Mouse (Mus musculus): Measurements from ENCODE around the gene Oip5. TPM values are rescaled to one million over a fixed set of nuclear protein-coding genes. Genes with fewer than 3 reads are reported as not detected.
A peak's percentile ranks its signal among the peaks of the same experiment; 100 is the strongest.
"Not testable (repeated sequence)": the region's sequence is repeated elsewhere in the genome, so short reads cannot be mapped to it uniquely, and the experiment has no call there.

Oip5 gene
- 4.0 and 6.4 TPM in 2 replicates for total RNA-seq (2021)
- long read RNA-seq, experiment 1, transcript Oip5-202 (6 exons, 1,082 nt) = major isoform, 9 of 9 reads
- long read RNA-seq, experiment 1, partial matches to known transcripts = 0 of 9 reads
- long read RNA-seq, experiment 1, other reads (novel, unspliced or antisense) = 0 of 9 reads
- long read RNA-seq, experiment 2, partial matches to known transcripts = 0 of 5 reads
- long read RNA-seq, experiment 2, other reads (novel, unspliced or antisense) = 1 of 5 reads

DNA sequence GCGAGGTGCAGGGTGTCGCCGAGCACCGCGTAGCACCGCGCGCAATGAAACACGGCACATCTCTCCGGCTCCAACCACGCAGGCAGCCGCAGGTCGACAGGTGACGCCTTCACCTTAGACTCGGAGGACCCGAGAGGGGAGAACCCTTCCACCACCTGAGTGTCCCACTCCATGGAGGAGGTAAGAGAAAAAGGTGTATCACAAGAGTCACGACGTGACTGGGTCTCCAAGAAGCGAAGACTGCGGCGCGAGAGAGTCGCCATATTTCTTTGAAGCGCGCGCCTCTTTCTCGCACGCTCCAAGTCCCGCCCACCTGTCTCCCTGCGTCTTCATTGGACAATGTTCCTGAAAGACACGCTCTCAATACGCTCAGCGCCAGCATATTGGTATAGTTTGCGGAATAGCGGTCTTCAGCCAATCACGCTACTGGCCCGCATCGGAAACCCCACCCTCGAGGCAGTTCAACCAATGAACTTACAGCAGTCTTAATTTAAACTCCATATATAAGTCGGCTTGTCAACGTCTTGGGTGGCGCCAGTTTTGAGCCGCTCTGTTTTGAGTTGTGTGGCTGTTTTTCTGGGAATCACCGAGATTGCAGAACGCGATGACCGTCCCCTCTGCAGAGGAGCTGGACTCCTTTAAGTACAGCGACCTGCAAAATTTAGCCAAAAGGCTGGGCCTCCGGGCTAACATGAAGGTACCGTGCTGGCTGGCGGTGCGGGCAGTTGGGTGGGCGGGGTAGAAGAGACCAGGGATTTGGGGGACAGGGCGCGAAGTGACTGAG is at the start of gene Oip5, which contains the start of gene Nusap1:
TSS of gene Oip5 (minus strand) at position 271 of the 784 bp plus-strand sequence.
TSS of gene Nusap1 (plus strand) at position 100 of the 784 bp plus-strand sequence.
- peak; percentile 96 for DNase-seq

DNA sequence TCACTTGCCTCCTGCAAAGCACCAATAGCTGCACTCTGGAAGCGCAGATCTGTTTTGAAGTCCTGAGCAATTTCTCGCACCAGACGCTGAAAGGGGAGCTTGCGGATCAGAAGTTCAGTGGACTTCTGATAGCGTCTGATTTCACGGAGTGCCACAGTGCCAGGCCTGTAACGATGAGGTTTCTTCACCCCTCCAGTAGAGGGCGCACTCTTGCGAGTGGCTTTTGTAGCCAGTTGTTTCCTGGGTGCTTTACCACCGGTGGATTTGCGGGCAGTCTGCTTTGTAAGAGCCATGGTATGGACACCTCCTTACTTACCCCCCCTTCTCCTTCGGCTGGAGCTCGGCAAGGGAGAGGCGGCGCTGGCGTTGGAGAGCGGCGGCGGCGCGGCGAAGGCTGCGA is 47.5 kb upstream of the Oip5 start:
- not testable (repeated sequence) for DNase-seq

DNA sequence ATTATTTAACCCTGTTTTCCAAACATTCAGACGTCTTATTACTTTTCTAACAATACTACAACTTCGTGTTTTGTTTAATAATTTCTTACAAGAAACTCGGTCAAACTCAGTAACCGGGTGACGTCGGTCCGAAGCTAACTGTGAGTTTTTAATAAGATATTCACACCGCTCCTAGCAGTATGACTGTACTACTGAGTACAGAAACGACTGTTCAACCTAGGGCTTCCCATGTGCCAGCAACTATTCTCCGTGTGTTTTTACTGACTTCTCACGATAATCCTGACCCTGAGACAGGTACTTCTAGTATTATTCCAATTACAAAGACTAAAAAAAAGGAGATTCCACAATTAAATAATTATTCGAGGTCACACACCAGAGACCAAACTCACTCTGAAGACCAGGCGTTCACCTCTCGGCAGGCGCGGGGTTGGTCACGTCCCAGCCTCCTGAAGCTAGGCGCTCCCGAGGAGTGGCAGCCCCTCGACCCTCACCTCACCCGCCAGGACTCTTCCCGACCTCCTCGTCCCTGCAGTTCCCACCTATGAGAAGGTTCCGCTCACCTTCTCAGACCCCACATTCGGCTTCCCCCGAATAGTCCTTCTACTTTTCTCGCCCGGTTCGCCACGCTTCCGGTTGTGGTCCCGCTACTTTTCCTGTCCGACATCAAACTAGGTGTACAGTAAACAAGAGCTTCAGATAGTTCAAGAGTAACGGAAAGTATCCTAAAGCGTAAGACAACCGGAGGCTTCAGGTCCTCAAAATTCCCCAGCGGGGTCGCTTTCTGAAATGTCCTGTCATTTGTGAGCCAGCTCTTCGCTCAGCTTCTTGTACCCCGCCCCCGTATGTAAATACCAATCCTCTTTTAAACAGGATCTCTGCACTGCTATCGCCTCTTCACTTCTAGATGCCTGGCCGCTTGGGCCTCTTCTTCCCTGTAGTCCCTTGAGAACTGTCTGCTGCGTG is 44.2 kb upstream of the Oip5 start, which contains the start of gene Ndufaf1:
TSS of gene Ndufaf1 (minus strand) at position 608 of the 963 bp plus-strand sequence.
- peak; percentile 91 for DNase-seq

DNA sequence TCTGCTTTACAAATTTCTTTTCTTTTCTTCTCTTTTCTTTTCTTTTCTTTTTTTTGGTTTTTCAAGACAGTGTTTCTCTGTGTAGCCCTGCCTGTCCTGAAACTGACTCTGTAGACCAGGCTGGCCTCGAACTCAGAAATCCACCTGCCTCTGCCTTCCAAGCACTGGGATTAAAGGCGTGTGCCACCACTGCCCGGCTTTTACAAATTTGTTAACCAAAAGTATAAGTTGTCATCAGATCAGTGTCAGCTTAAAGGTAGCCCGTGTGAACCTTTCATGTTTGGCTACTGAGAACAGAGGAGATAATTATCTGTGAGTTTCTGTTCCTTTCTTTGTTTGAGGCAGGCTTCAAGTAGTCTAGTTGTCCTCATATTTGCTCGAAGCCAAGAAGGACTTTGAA is 26.0 kb upstream of the Oip5 start:
- no peak for DNase-seq

DNA sequence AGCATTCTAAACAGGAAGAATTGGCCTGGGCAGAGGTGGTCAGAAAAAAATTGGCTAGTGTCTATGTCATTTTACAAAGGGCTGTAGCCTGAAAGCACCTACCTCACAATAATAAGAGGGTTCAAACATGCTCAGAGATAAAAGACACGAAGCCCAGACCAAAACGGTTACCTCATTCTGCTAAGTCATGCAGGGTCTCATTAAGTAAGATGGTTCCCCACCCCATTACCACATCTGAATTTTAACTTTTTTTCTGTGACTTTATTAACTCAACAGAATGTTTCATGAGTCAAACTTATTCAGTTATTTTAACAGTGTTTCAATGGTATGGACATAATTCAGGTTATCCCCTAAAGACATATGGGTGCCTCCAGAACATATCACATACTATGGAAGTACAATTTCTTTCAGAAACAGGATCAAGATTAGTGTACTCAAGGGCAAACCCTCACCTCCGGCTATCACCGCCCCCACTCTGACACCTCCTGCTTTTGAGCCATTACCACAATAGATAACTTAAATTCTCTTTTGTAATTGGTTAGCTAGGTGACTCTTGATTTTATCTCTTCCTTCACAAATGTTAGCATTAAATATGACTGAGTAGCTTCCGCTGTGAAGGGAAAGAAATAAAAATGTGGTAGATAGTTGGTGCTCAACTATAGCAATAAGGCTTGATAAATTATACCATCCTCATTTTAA is 23.1 kb upstream of the Oip5 start:
- DNase-seq = no peak

DNA sequence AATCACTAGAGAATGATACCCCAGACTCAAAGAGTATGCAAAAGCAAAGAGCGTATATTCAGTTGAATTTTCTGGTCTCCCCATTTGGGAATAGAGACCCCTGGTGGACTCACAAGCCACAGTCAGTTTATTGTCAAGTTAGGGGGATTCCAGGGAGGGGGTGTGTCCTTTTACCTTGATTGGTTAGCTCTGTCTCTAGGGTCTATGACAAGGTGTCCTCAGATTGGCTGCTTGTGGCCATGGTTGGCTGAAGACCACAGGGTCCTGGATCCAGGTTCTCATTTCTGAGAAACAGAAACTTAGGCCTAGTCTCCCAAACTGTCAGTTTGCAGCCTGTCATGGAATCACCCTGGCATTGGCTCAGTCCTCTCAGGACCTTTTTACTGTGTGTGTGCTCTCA is 18.5 kb upstream of the Oip5 start:
- DNase-seq = no peak

DNA sequence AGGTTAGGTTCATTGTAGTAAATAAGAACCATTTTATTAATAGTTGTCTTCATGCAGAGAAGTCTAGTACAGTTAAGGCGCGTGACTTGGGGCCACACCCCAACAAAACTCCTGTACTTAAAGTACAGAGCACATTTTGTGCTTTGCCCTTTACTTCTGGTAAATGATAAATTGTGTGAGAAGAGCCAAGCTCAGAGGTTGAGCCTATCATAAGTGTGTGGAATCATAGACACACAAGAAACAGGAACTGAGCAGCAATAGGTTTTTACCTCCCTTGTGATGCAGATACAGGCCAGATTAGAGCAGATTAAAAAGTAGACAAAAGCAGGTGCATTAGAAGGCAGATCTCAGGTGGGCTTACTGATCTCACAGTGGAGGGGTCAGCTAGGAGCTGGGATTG is 3.0 kb upstream of the Oip5 start:
- DNase-seq = no peak

DNA sequence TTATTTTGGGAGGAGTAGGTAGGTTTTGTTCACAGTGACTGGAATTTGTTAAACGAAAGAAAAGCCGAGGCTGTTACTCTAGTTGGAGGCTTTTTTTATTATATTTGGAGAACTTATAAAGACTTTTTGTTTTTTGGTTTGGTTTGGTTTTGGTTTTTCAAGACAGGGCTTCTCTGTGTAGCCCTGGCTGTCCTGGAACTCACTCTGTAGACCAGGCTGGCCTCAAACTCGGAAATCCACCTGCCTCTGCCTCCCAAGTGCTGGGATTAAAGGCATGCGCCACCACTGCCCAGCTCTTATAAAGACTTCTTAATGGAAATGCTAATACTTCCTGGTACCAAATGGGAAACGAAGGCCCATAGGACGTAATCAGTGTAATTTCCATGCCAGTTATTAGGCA is 733 bp upstream of the Oip5 start:
- DNase-seq = not testable (repeated sequence)

DNA sequence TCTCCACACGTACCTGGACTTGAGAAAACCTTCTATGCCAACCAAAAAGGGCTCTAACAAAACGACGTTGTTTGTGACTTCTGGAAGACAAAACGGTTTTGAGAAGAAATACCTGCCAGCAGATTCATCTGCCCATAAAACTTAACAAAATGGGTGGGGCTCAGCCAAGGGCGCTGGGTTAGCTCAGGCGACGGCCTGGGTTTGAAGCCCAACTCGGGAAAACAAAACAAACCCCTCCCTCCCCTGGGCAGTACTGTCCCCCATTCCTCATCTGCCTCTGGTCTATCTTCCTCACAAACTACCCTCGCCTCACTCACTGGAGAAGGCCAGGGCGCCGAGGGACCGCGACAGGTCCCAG is 449 bp downstream of the Oip5 start:
- DNase-seq = no peak

DNA sequence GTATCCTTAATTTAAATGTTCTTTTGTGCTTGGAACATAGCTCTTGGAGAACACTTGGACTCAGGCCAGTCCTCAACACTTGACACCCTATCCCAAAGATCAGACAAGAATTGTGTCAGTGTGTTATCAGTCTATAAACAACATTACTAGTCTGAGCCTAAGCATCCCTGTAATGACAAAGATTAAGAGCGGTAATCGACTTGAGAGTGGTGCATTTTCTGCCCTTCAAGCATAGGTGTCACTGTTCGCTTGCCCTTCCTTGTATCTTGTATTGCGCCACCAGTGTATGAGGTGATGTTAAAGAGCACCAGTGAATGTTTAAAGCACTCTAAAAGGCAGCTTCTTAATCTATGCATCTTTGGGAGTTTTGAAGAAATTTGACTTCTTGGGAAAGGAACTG is 11.2 kb downstream of the Oip5 start:
- DNase-seq = no peak

DNA sequence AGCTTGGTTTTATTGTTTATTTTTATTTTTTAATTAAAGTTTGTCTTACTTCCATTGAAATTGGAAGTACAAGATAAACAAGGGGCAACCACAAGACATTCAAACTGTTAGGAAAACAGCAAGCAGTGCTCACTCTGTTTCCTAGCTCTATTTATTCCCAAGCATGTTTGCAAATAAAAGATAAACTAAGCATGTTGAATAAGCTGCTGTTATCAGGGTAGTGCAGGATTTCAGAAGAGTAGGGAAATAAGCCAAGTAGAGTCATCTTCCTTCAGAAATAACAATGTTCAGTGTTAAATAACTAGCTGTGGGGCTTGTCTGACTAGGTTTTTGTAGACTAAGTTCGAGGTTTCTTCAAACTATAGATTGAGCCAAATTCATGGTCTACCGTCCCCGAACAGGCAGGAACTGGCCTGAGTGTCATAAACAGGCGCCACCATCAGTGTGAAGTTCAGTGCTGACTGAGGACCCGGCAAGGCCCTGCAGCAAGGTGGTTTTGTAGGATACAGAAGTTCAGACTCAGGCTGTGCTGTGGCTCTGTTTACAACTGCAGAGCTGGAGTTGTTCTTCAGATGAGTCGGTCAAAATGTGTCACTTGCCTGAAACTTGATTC is 12.8 kb downstream of the Oip5 start:
- no peak for DNase-seq

DNA sequence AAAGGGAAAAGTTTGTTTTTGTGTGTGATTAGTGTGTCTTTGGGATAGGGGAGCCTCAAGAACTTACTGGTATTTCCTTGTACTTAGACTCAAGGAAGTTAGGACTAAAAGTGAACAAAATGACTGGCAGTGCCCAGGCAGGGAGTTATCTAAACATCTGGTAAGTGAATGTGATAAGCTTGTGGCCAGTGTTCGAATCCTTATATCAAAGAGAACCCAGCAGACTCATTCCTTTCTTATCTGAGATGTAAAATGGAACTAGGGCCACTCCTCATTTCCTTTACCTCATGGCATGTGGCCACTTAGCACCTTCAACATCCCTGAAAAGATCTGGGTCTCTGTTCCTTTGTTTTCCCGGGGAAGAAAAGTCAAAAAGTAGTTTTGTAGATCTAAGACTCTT is 14.4 kb downstream of the Oip5 start:
- no peak for DNase-seq

DNA sequence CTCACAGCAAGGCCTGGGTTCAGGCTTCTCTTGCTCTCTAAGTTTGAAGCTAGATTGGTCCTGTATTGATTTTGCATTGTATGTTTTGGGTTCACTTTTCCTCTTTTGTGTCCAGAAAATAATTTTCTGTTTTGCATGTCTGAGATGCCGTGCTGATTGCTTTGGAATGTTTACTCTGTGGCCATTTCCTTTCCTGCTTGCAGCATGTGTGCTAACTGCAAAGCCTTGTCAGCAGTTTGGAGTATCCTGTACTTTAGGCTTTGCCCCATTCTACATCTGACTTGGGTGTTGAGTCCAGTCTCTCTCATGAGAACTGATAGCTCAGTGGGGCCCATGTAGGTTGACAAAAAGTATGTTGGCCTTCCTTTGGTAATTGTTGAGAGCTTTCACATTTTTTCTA is 15.8 kb downstream of the Oip5 start:
- DNase-seq = no peak

DNA sequence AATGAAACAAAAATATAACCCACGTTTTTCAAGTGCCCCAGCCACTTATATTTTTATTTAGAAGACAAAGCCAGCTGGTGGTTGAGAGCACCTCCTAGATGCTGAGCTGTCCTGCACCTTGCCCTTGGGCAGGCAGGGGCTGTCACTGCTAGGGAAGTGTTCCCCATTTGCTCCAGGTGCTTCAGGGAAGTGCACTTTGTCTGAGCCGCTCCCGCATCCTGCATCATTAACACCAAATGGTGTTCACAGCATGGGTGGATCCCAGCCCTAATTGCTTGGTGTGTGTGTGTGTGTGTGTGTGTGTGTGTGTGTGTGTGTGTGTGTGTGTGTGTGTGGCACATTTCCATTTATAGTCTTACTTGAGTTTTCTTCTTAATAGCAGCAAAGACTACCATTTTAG is 16.7 kb downstream of the Oip5 start:
- not testable (repeated sequence) for DNase-seq

DNA sequence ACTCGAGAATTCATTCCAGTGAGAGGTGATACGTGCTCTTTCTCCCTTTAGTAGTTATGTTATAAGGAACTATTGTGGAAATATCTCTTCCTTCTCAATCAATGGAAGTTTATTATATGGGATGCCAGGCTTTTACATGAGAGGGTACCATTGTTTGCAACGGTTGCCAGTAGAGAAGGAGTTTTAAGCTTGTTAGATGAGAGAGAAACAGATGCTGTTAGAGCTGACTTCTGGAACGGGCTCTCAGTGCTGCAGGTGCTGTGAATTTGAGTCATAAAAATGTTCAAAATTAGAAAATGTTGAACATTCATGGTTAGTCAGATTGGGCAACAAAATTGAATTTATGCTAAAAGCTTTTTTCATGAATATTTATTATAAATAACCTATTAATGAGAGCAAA is 17.2 kb downstream of the Oip5 start:
- no peak for DNase-seq

DNA sequence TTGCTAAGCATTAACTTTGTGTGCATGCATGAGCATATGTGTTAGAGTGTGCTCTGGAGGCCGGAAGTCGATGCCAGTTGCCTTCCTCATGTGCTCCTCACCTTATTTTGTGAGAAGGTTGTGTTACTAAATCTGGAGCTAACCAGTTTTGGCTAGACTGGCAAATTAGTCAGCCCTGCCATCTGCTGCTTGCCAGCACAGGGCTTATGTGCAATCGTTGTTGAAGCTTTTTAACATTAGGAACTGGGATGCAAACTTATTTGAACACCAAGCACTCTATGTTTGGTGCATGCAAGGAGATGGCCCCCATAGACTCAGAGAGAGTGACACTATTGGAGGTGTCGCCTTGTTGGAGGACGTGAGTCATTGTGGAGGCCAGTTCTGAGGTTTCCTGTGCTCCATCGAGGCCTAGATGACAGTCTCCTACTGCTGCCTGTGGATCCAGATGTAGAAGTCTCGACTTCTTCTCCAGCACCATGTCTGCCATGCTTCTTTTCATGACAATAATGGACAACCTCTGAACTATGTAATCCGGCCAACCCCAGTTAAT is 21.4 kb downstream of the Oip5 start:
- DNase-seq = peak; percentile 24

DNA sequence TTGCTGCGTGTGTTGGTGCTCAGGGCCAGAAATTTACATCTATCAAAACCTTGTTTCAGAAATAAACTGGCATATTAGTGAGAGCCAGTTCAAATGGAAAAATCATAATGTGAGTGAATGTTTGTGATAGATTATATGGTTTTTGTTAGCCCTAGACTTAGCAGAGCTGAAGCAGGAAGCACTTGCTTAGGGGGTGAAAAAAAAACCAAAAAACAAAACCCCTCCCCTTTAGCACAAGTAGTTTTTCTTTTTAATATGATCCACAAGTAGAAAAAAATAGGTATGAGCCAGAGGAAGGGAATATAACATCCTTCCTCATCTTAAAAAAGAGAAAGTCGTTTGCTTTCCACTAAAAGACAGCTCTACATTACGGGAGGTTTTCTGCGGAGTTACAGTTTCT is 23.0 kb downstream of the Oip5 start:
- no peak for DNase-seq

DNA sequence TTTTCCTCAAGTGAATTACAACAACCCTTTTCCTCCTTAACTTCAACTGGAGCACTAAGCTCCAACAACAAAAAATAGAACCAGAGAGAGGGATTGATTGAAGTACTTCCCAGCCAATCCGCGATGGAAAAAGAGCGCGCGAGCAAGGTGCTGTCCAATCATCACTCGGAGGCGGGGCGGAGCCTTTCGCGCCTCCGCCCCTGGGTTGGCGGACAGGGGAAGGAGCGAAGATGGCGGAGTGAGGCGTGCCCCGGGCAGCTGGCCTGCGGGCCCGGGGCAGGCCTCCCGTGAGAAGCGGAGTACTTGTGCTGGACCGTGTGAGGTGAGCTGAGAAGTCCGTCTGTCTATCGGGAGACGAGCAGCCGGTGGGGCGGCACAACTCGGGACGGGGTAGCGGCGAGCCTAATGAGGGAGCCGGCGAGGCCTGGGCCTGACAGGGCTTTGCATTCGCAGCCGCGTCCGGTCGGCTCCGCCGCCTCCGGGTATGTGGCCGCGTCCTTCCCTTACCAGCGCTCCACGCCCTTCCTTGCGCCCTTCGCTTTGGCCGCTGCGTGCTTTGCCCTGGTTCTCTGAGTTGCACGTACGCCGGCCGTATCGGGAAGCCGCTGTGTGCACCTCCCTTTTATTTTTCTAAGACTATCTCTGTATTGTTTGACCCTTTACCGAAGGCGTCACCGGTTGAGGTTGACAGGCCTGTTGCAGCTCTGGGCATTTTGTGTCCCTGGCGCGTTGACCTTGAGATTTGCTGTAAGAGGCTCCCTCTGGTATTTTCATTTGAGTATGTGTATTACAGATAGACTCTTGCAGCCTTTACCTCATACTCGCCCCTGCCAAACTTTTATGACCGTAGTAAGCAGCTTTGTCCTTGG is 23.9 kb downstream of the Oip5 start:
- peak; percentile 98 for DNase-seq

DNA sequence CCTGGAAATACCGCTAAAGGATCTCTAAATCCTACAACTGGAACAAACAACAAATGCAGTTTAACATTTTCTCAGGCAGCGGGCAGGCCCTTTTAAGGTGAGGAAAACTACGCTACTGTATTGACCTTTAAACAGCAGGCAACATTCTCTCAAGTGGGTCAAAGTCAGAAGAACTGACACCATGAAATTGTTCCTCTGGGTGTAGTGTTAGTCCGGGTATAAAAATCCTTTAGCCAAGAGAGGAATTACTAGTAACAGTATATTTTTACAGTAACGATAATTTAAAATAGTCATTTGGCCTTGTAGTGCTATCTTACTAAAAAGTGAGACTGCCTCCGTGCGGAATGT is 24.5 kb downstream of the Oip5 start:
- peak; percentile 17 for DNase-seq

DNA sequence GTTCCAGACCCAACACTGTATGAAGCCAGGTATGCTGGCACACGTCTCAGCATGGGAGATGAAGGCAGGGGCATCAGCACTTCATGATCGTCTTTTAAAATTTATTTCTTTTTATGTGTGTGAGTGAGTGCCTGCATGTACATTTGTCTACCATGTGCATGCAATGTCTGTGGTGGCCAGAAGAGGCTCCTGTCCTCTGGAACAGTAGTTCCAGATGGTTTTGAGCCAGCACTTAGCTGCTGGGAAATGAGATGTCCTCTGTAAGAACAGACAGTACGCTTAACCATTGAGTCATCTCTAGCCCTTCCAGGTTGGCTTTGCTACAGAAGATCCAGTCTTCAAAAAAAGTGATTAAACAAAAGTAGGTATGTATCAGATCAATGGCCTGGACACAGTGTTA is 27.0 kb downstream of the Oip5 start:
- no peak for DNase-seq

Data from adrenal gland, postnatal 14 days (tissue).